Mouse (Mus musculus): Measurements from ENCODE around the gene Tcp11.

GRCm38 (mm10) chr17:28081856-28082255 is 1.4 kb upstream of the Tcp11 start:
- TF ChIP-seq CTCF (conservative IDR thresholded peaks at IDR 0.05; ENCODE audit: insufficient read depth, insufficient read length, low read depth, low read length) (no peak), POLR2A (IDR thresholded peaks at IDR 0.05; ENCODE audit: low read depth, low read length) (no peak)
